Mouse (Mus musculus) heart, postnatal 4 days (tissue): Measurements from ENCODE around the gene Lmf1. TPM values are rescaled to one million over a fixed set of nuclear protein-coding genes. Genes with fewer than 3 reads are reported as not detected.

ENCODE experiments used
- DNase-seq: peaks from one replicate; pipeline ENCODE4 v3.0.0; 2021
- total RNA-seq, 2 experiments: library from RNA; stranded (reverse); gene quantifications; 2 replicates each; pipeline ENCODE4 v1.2.3; 2021

Lmf1 gene
- total RNA-seq, 2 experiments from 2014 or later, result 26.2 to 27.6 TPM

DNA sequence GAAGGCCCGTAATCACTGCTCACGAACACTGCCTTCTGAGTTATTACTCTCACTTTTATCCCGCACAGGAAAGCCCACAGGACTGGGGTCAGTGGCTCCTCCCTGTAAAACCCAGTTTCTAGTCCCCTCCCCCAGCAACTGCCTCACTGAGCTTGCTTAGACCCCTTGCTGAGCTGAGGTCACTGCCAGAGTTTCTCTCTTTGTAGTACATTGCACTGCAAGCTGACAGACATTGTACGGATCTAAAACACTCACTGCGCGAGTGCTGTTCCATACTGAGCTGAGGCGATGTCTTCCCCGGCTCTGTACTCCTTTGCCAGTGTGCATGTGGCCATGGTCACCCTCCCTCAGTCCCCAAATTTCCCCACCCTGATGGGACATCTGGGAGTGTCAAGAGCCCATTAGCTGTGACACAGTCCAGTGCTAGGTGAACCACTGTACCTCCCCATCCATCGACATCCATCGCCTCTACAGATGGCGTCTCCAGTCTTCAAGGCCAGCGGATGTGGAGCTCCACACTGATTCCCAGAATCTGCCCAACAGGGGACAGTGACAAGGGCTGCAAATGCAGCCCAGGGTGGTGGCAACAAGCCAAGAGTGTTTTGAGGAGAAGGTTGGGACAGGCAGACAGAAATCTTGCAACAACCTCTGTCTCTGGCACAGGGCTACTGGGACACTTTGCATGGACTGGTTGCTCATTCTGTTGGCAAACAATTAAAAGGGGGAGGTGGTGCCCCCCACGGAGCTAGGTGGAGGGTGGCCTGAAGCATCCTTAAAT lies 64.8 kb downstream of the Lmf1 start:
- DNase-seq, result no peak

DNA sequence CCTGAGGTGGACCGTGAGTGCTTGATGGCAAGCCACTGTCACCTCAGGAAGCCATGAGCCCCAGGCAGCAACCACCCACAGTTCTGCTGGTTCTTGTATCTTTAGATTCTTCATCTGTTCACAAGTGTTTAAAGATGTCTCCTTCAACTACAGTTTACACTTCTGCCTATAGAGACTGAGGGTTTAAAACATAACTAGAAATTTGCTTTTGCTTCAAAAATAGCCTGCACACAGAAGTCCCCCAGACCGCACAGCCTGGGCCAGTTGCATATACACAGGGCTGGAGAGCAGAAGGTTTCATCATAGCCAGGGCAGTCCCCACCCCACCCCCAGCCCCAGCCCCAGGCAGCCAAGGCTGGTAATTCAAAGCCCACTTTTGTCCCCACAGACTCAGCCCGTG lies 65.9 kb downstream of the Lmf1 start:
- DNase-seq, result no peak

DNA sequence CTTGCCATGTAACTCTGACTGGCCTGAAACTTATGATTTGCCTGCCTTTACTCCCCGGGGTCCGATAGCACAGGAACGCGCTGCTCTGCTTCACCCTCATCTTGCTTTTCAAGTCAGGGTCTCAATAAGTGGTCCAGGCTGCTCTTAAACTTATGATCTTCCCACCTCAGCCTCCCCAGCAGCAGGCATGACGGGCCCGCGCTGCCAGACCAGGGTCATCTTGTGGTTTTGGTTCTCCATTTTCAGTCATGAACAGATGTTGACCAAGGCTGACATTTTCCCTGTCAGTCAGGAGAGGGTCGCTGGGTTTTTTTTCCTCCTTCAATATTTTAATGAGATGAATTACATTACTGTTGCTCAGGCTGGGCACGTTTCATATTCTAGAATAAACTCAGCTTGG lies 66.8 kb downstream of the Lmf1 start:
- no peak for DNase-seq

DNA sequence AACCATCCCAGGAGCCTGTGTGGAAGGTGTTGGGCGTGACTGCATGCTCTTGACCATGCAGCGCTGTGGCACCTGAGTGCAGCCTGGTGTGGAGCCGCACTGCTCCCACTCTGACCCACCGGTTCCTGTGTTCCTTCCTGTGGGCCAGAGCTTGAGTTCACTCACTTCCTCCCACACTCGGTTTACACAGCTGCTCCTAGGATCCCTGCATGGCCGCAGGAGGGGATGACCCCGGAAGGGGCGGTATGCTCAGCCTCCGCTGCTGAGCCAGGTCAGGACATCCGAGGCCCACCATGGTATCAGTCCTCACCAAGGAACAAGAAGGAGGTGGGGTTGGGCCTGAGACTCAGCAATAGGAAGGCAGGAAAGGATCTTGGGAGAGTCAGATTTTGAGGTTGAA lies 69.0 kb downstream of the Lmf1 start:
- no peak for DNase-seq

DNA sequence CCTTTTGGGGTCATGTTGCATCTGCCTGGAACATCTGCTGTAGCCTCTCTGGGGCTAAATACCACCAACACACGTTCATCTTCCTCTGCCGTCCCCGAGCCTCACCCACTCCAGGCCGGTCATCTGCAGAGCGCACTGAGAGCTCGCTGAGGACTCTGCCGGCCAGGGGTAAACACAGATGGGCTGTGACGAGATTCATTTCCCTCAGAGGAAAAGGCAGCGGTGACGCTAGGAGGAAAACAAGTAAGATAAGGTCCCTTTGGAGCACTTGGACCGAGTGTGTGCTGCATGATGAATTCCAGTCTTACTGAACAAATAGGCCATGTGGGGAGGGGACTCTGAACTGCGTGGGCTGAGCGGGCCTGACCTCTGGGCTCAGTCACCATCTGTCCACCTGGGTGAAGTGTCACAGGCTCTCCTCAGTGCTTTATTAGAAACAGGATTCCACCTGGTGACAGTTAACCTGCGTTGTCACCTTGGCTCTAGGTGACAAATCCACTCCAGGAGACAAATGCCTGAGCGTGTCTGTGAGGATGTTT lies 69.9 kb downstream of the Lmf1 start:
- peak; percentile 27 for DNase-seq

DNA sequence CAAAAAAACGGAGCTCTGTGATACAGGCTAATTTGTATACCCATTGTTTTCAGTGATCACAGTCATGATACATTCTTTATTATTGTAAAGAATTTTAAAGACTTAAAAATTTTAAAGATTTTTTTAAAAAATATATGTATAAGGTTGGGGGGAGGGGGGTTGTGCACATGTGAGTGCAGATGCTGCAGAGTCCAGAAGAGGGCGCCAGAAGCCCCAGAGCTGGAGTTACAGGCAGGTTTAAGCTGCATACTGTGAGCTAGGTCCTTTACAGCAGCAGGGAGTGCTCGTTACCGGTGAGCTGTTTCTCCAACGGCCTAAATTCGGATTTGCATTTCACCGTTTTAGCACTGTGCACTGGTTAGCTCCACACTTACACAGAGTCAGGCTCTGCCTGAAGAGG lies 71.8 kb downstream of the Lmf1 start:
- DNase-seq, result no peak

DNA sequence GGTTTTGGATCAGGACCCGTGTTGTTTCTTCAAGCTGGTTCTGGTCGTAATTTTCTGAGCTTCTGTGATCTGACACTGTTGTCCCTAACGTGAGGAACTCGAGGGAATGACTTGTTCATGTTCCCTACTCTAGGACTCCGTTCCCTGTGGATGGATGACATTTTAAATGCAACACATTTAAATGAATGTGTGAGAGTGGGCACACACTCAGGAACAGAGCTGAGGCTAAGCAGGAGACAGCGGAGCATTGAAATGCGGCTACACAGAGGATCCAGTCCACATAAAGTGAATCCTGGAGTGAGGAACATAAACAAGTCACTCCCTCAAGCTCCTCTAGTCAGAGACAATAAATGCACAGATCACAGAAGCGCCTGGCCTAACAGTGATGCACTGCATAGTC lies 73.4 kb downstream of the Lmf1 start:
- no peak for DNase-seq

DNA sequence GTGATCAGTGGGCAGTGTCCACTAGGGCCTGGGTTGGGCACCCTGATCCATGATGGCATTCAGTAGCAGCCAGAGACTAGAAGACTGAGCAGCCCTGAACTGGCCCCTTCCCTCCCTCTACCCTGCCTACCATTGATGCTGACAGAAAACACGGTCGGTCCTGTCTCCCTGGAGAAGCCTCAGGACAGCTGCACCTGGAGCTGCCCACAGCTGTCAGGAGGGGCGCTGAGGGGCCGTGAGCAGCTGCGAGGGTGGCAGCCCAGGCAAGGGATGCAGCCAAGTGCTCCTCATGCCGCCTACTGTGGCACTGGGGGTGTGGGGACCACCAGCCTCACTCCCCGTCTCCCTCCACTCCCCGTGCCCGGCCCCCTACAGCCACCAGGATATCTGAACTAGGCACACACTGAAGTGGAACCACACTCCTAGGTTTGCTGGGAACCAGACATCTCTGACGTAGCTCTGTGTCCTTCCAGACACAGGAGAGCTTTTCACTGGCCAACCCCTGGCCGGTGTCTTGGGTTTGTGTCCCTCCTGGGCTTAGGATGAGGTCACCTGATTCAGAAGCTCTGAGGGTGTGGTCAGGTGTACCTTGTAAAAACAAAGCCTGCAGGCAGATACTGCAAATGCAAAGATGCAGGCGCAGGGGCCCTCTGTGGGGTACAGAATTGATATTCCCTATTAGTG lies 77.4 kb downstream of the Lmf1 start:
- DNase-seq, result no peak

DNA sequence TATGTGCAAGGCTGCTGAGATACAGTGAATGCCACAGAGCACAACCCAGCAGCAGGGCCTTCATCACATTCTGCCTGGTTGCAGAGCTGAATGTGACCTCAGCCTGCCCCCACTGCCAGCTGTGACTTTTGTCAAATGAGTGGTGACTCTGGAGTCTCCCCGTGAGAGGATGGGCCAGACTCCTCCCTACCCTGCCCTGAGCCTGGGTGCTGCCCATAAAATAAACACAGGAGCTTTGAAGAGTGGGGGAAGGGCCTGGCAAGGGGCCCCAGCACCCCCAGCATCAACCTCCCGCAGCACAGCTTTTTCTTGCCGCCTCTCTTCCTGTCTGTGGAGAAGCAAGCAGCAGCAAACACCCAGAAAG lies 77.9 kb downstream of the Lmf1 start:
- DNase-seq, result no peak

DNA sequence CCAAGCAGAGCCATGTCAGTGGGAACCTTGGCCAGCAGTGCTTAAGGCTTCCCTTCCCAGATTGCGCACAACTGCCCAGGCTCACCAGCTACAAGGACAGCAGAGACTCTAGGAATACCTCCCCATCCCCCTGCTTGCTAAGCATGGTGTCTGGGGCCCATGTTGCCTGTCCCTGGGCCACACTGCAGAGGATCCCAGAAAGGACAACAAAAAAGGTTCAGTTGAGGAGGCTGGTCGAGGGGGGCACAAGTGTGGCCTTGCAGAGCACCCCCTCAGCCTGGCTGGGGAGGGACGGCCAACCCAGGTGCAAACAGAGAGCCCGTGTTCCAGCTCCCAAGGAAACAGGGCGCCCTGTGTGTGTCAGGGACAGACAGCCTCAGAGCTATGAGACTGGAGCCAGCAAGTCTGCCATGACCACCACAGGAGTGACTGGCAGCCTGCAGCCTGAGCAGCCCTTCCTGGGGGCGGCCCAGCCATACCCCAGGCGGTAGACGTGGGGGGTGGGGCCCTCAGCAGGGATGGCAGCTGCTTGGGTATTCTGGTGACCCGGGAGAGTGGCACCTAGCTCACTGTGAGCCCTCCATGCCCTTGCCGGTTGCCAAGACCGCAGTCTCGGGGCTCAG lies 84.4 kb downstream of the Lmf1 start:
- DNase-seq, result no peak

DNA sequence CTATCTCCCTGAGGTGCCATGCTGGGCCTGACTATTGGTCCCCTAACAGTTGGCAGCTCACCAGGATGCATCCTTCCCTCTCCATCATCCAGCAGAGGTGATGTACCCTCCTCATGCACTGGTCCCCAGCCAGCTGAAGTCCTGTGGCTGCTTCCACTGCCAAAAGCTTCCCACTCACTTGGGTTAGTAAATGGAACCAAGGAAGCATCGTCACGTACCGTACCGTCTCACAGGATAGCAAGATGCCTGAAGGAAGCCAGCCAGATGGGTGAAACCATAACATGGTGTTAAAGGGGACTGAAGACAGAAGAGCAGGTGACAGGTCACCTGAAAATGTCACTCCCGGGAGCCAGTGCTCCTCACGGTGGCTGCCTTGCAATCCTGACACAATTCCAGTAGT lies 86.6 kb downstream of the Lmf1 start:
- no peak for DNase-seq

DNA sequence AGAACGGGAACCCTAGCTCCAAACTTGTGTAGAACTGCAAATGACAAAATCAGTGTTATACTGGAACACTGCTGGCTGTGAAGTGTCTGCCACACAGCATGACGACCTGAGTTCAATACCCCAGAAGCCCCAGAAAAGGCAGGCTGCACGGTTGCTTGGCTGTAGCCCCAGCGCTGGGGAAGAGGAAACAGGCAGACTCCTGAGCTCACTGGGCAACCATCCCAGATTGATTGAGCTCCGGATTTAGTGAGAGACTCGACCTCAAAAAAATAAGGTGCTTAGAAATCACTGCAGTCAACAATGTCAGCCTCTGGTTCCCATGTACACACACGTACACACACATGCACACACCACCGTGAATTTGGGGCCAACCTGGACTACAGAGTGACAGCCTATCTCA lies 87.0 kb downstream of the Lmf1 start:
- no peak for DNase-seq

DNA sequence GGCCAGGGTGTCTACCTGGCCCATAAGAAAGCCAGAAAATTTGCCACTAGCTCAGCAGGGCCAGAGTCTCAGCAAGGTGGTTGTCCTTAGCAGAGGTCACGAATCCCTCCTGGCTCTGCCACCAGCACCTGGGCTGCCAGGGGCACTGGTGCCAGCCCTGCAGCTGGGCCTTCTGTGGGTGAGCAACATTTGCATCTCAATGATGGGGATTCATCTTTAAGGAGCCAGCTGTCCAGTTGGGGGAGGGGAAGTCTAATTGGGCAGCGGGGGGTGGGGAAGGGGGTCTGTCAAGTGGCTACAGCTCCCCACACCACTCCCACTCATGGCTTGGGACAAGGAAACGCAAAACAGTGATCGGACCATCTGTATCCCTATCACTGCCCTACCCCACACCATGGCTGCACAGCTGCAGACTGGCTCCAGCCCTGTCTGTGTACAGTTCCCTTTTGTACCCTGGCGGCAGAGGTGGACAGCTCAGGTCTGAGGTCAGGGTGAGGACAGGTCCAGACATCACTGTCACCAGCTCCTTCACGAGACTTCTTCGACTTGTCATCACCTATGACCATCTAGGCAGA lies 89.7 kb downstream of the Lmf1 start:
- no peak for DNase-seq

DNA sequence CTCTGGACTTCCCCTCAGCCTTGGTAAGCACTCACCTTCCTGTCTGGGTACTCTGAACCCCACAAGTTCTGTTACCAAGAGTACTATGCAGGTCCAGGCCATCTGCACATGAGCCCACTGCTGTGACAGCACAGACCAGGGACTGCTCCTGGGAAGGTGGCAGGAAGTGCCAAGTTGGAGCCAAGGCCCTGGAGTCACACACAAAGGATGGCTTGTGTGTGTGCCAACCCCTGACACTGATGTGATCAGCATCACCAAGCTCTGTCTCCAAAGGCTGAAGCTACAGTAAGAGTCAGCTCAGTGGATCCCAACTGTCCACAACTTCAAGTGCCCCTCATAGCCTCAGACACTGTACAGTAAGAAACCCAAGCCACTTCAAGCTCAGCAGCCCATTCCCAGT lies 94.1 kb downstream of the Lmf1 start:
- DNase-seq, result no peak

DNA sequence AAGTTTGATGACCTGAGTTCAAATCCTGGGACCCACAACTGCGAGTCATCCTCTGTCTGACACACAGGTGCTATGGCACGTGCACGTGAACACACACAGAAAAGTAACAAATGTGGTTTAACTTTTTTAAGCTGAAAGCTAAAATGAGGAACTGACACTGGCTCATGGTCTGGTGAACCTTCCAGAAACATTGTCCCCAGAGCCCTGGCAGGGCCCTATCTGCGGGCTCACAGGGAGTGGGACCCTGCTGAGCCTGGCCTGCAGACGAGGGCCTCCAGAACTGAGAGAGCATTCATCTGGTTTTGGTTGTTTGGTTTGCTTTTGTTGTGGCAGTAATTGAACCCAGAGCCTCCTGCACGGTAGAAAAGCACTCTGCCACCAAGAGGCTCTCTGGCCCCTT lies 99.1 kb downstream of the Lmf1 start:
- DNase-seq, result no peak

DNA sequence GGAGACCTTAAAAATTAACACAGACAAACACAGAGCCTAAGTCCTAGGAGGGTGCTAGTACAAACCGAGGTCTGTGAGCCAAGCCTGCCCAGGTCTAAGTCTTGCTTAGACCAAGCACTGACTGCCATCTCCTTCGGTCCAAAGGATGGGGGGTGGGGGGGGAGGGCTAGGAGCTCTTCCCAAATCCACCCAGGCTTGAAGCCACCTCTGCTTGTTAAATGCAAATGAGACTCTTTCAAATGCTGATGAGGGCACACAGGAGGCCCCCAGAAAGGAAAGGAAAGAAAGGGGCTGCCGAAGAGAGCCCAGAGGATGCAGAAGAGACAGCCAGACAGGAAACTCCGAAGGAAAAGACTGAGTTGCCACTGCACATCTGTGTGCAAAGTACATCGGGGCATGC lies 100.9 kb downstream of the Lmf1 start:
- no peak for DNase-seq

DNA sequence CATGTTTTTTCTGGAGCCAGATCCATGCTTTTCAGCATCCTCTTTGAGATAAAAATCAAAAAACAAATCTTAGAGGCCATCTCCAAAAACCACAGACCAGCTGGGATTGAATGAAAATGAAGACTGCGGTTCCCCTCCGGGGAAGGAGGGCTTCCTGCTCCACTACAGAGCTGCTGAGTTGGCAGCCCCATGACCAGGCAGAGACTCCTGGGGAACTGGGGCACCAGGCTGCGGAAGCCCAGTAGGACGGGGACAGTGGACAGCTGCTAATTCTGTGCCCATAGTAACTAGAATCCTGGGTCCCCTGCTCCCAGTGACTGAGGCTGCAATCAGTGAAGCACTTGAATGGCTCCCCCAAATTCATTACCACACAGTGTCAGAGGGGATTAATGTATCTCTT lies 102.8 kb downstream of the Lmf1 start:
- DNase-seq, result no peak

DNA sequence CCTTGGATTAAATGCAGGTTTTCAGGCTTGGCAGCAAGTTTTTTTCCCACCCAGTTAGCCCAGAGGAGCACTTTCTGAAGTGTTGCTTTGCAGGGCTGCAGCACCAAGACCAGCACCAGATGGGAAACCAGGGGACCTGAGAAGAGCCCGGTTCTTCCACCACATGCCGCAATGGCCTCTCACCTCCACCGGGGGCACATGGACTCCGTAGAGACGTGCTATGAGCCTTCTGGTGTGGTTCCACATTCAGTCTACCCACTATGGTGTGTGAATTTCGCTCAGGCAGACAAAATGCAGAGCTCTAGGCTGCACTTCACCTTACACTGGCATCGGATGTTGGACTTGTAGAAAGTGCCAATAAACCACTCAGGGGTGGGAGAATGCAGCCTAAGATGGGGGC lies 107.4 kb downstream of the Lmf1 start:
- no peak for DNase-seq

DNA sequence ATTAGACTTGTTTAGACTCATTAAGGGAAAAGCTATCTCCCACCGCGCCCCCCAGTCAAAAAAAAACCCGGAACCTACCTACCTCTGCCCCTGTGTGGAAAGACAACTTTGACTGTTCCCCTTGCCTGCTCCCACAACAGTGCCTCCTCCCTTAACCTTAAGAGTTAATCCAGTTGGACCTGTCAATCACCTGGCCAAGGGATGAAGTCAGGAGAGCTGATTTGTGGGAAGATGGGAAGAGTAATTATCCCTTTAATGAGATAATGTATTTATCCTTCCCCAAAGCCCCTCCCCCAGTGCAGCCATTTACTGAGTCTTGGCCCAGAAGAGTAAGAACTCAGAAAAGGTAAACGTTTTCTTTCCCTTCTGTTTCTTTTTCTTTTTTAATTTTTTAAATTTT lies 110.0 kb downstream of the Lmf1 start:
- no peak for DNase-seq

DNA sequence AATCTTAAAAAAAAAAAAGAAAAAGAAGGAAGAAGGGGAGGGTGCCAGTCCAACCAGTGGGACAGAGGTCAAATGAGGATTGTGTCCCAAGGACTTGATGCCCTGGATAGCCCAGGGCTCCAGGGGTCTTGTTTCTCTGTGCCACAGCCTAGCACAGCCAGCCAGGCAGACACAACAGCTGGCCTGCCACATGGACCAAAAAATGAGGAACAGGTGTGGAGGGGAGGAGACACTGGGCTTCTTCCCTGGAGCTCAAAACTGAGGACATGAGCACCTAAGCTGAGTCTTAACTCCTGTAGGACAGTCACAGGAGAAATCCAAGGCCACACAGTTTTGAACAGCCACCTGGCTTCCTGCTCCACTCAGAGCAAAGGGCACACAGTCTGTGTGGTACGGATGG lies 117.4 kb downstream of the Lmf1 start:
- no peak for DNase-seq

DNA sequence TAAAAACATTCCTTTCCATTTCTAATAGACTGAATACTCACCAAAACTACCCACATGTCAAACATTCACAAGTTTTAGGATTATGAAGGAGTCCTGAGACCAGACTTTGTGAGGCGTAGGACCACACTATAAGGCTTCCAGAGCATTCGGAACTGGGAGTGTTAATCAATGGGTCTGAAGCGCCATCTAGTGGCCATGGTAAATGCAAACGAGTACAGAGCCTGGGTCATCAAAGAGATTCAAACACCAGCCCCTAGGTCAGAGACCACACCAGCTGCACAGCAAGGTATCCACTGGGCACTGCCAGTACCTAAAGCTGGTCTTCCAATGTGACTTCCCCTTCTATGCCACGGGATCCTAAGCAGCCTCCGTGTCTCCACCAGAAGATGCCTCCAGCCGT lies 119.6 kb downstream of the Lmf1 start:
- peak; percentile 82 for DNase-seq

DNA sequence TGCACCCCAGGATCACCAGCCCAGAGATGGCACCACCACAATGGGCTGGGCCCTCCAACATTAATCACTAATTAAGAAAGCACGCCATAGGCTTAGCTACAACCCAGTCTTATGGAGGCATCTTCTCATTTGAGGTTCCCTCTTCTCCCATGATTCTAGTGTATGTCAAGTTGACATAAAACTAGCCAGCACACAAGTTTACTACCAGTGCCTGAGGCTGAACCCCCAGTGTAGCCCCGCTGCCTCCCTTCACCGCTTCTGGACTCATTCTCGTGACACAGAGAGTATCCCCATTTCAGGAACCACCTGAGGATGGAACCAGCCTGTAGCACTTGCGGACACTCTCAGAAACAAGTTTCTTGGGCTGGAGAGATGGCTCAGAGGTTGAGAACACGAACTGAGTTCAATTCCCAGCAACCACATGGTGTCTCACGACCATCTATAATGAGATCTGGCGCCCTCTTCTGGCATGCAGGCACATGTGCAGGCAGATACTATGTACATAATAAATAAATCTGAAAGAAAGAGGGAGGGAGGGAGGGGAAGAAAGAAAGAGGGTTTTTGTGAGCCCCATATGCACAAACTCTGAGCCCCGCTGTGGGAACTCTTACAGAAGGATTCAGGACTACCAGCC lies 122.1 kb downstream of the Lmf1 start:
- DNase-seq, result no peak

DNA sequence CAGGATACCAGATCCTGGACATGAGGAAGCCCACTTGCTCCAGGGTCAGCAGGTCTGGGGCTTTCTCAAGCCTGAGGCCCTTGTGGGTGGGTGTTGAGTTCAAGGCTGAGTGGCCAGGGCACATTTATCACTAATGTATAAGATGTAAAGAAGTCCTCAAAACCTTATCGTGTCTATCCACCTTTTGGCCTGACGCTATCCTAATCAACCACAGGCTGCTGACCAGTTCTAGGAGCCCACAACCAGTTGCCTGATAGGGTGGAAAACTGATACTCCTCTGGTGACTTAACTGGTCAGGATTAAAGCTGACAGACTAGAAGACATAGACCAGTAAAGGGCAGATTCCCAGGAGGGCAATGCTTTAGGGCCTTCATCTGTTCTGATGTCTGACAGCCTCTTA lies 131.1 kb downstream of the Lmf1 start:
- DNase-seq, result no peak
